ENCODE assay signal across 11 mouse cellular contexts in the genomic region with DNA sequence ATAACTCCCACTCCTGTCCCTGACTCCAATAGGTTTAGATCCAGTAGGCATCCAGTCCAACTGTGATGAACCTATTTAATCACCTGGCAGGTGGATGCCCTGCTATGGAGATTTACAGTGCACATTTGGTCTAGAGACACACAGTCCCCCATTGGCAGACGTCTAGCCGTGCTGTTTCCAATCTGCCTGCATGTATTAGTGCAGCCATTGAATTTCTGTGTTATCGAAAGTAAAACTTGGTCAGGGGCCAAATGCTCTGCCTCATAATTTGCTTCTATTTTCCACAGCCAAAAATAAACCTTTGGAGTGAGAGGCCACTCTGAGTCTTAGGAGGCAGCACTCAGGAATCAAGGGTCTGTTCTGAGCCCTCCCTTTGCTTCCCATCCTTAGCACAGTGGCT. TPM values are rescaled to one million over a fixed set of nuclear protein-coding genes. Genes with fewer than 3 reads are reported as not detected.
DNase-seq lines count a peak whose midpoint lies in the region; ATAC-seq and TF ChIP-seq lines count a peak whose summit lies in the region.
"Had no signal": no experiment of that assay in that cellular context is flagged by ENCODE, and none has a peak within 500 bp of the region (broad histone marks: within the 10 kb centered on the region; RNA-seq: fewer than 3 reads in every experiment).

No protein-coding gene starts in this region.

- WGBS in forebrain, embryonic 16.5 days: 38% methylated on average over 3 of the region's 3 CpGs
- whole genome bisulfite sequencing in forebrain, embryonic 11.5 days: 92% methylated on average over 3 of the region's 3 CpGs
- 56% methylated on average over 3 of the region's 3 CpGs for WGBS in liver, adult 2 months
- WGBS in liver, embryonic 12.5 days (ENCODE audit: insufficient replicate concordance): 66% methylated on average over 3 of the region's 3 CpGs
- 77% methylated on average over 3 of the region's 3 CpGs for WGBS in thymus, adult 2 months

- no peak for DNase-seq in forebrain, embryonic 11.5 days (ENCODE audit: low spot score)
- DNase-seq in liver, adult 2 months (ENCODE audit: extremely low read depth, low read depth, low spot score): peak; percentile 30
- DNase-seq in brain, embryonic 14.5 days (ENCODE audit: low read depth): peak; percentile 33
- DNase-seq in layer of hippocampus, adult 9-11 months: peak; percentile 49
- DNase-seq in thymus, adult 2 months: no peak
- DNase-seq: kidney, adult 11 months; thymus, postnatal 36 days had no signal

- TF ChIP-seq CTCF in liver, adult 2 months (IDR thresholded peaks at IDR 0.05; ENCODE audit: low read depth, low read length): no peak
- TF ChIP-seq CTCF in brain, embryonic 14.5 days (IDR thresholded peaks at IDR 0.05; ENCODE audit: borderline replicate concordance, extremely low read depth, insufficient read depth, insufficient read length): no peak
- no peak for TF ChIP-seq CTCF in thymus, adult 2 months (IDR thresholded peaks at IDR 0.05; ENCODE audit: borderline replicate concordance, control insufficient read depth, extremely low read depth, insufficient read depth, low read length, poor library complexity)

- no peaks in the 10 kb centered on the region for H3K9me3 ChIP-seq in forebrain, embryonic 16.5 days (ENCODE audit: control insufficient read depth, low read length)
- no peaks in the 10 kb centered on the region for H3K9me3 ChIP-seq in forebrain, embryonic 11.5 days (ENCODE audit: control insufficient read depth, low read length)
- H3K9me3 ChIP-seq in liver, embryonic 12.5 days (replicated peaks): no peaks in the 10 kb centered on the region

- no peaks in the 10 kb centered on the region for H3K79me2 ChIP-seq in liver, adult 2 months (ENCODE audit: control insufficient read depth, insufficient read depth, low read length)

- no peak for TF ChIP-seq POLR2A in liver, adult 2 months (IDR thresholded peaks at IDR 0.05; ENCODE audit: extremely low read depth, insufficient read depth, low read length)
- no peak for TF ChIP-seq POLR2A in brain, embryonic 14.5 days (IDR thresholded peaks at IDR 0.05; ENCODE audit: borderline replicate concordance, extremely low read depth, insufficient read depth, insufficient read length, poor library complexity, severe bottlenecking)
- no peak for TF ChIP-seq POLR2A in thymus, adult 2 months (IDR thresholded peaks at IDR 0.05; ENCODE audit: control insufficient read depth, extremely low read depth, insufficient read depth, low read length, poor library complexity)

- peaks cover 9% of the 10 kb centered on the region for H3K4me1 ChIP-seq in forebrain, embryonic 16.5 days (replicated peaks; ENCODE audit: control insufficient read depth, insufficient read depth, low read length)
- H3K4me1 ChIP-seq in forebrain, embryonic 11.5 days (replicated peaks; ENCODE audit: control insufficient read depth, insufficient read depth, low read length): no peaks in the 10 kb centered on the region
- peaks cover 6% of the 10 kb centered on the region; the same call in 1 of the 2 replicates for H3K4me1 ChIP-seq in liver, adult 2 months (ENCODE audit: control insufficient read depth, insufficient read depth, low read length)
- H3K4me1 ChIP-seq in liver, embryonic 12.5 days: 0 out of 2 replicates have a peak, but pooled peaks cover 5% of the 10 kb centered on the region
- no peaks in the 10 kb centered on the region for H3K4me1 ChIP-seq in thymus, adult 2 months (replicated peaks; ENCODE audit: control insufficient read depth, insufficient read depth, low read length)

- no peak overlapping the region for H3K4me2 ChIP-seq in forebrain, embryonic 16.5 days (ENCODE audit: low read length)
- no peak overlapping the region for H3K4me2 ChIP-seq in forebrain, embryonic 11.5 days (ENCODE audit: low read depth, low read length, severe bottlenecking)
- H3K4me2 ChIP-seq in liver, embryonic 12.5 days: no peak overlapping the region

- H3K36me3 ChIP-seq in forebrain, embryonic 16.5 days (ENCODE audit: control insufficient read depth, insufficient read depth): no peaks in the 10 kb centered on the region
- H3K36me3 ChIP-seq in forebrain, embryonic 11.5 days (ENCODE audit: control insufficient read depth, insufficient read depth, low read length): no peaks in the 10 kb centered on the region
- no peaks in the 10 kb centered on the region for H3K36me3 ChIP-seq in liver, adult 2 months (ENCODE audit: control insufficient read depth, insufficient read depth, low read length)
- no peaks in the 10 kb centered on the region for H3K36me3 ChIP-seq in liver, embryonic 12.5 days
- H3K36me3 ChIP-seq in thymus, adult 2 months (ENCODE audit: control insufficient read depth, insufficient read depth, low read length): no peaks in the 10 kb centered on the region

- H3K9ac ChIP-seq in forebrain, embryonic 16.5 days (replicated peaks; ENCODE audit: low read depth, low read length): no peak overlapping the region
- H3K9ac ChIP-seq in forebrain, embryonic 11.5 days (ENCODE audit: low read length): no peak overlapping the region
- no peak overlapping the region for H3K9ac ChIP-seq in liver, adult 2 months (ENCODE audit: low read depth, low read length)
- H3K9ac ChIP-seq in liver, embryonic 12.5 days: no peak overlapping the region

- H3K4me3 ChIP-seq in forebrain, embryonic 16.5 days (replicated peaks; ENCODE audit: low read length): no peak overlapping the region
- no peak overlapping the region for H3K4me3 ChIP-seq in forebrain, embryonic 11.5 days (ENCODE audit: low read depth, low read length)
- no peak overlapping the region for H3K4me3 ChIP-seq in liver, adult 2 months (ENCODE audit: insufficient read depth, low read depth, low read length)
- H3K4me3 ChIP-seq in liver, embryonic 12.5 days: no peak overlapping the region
- H3K4me3 ChIP-seq in thymus, adult 2 months (ENCODE audit: control insufficient read depth, insufficient read depth, low read length): no peak overlapping the region

- H3K27me3 ChIP-seq in forebrain, embryonic 16.5 days (replicated peaks; ENCODE audit: control insufficient read depth, insufficient read depth, low read length): no peaks in the 10 kb centered on the region
- H3K27me3 ChIP-seq in forebrain, embryonic 11.5 days (ENCODE audit: control insufficient read depth, insufficient read depth, low read length): no peaks in the 10 kb centered on the region
- no peaks in the 10 kb centered on the region for H3K27me3 ChIP-seq in liver, adult 2 months (ENCODE audit: control insufficient read depth, insufficient read depth, low read length)
- H3K27me3 ChIP-seq in liver, embryonic 12.5 days (replicated peaks): no peaks in the 10 kb centered on the region
- no peaks in the 10 kb centered on the region for H3K27me3 ChIP-seq in thymus, adult 2 months (ENCODE audit: control insufficient read depth, insufficient read depth, low read length)

- H3K27ac ChIP-seq in forebrain, embryonic 16.5 days (ENCODE audit: low read length): no peak overlapping the region
- no peak overlapping the region for H3K27ac ChIP-seq in forebrain, embryonic 11.5 days (ENCODE audit: low read depth, low read length)
- no peak overlapping the region for H3K27ac ChIP-seq in liver, adult 2 months (replicated peaks; ENCODE audit: insufficient read depth, low read depth, low read length)
- no peak overlapping the region for H3K27ac ChIP-seq in liver, embryonic 12.5 days
- no peak overlapping the region for H3K27ac ChIP-seq in thymus, adult 2 months (ENCODE audit: control insufficient read depth, insufficient read depth, low read length)

- ATAC-seq in forebrain, embryonic 16.5 days: peak; percentile 62
- ATAC-seq in forebrain, embryonic 11.5 days (replicated peaks; ENCODE audit: low FRiP score): no peak
- ATAC-seq in liver, embryonic 12.5 days: no peak
- ATAC-seq in erythroblast, adult 5-6 weeks (replicated peaks; ENCODE audit: low FRiP score, poor library complexity, severe bottlenecking): no peak
- ATAC-seq: activated CD4-positive, CD25-positive, alpha-beta regulatory T cell, adult 4 months had no signal

RNA-seq across cellular contexts. Expression of gene Parm1, which starts 46.6 kb away (rescaled TPM):
- 4.3 and 6.1 TPM in 2 replicates for polyA plus RNA-seq in forebrain, embryonic 16.5 days (2015; fragmentation: Nextera tagmentation; extraction: Ambion mirVana)
- polyA plus RNA-seq in forebrain, embryonic 11.5 days (2014; fragmentation: Nextera tagmentation; extraction: Ambion mirVana): 12.1 and 13.9 TPM in 2 replicates
- under 0.01 and 0.27 TPM in 2 replicates for total RNA-seq in liver, adult 2 months (2014; rRNA removed)
- 0.05 TPM in 2 replicates for polyA plus RNA-seq in liver, adult 2 months (2012; rRNA removed)
- 2.6 and 3.7 TPM in 2 replicates for polyA plus RNA-seq in liver, embryonic 12.5 days (2016; fragmentation: Nextera tagmentation; extraction: Ambion mirVana)
- 2.7 and 6.4 TPM in 2 replicates for polyA plus RNA-seq in brain, embryonic 14.5 days (2012; rRNA removed)
- total RNA-seq in erythroblast, adult 5-6 weeks (2015; ENCODE audit: low replicate concordance): not detected in 2 replicates
- total RNA-seq in erythroblast, adult 5-6 weeks (2017; ENCODE audit: low replicate concordance): 0.14 TPM in 1 of 2 replicates, not detected in the other
- 13.8 and 14.2 TPM in 2 replicates for polyA plus RNA-seq in thymus, adult 2 months (2012; rRNA removed)
- polyA plus RNA-seq: activated CD4-positive, CD25-positive, alpha-beta regulatory T cell, adult 4 months had no signal

Comparison
In these comparisons a context has a peak if more than half of its experiments do, and no peak if none do; other contexts are left out.
1. DNase-seq: peak in liver, adult 2 months (single experiment), brain, embryonic 14.5 days (single experiment) and layer of hippocampus, adult 9-11 months (single experiment); none in forebrain, embryonic 11.5 days (single experiment) and thymus, adult 2 months (single experiment).